Mouse (Mus musculus) ovary, adult 10 weeks (tissue): ENCODE measurements around the gene Glyatl3. TPM values are rescaled to one million over a fixed set of nuclear protein-coding genes. Genes with fewer than 3 reads are reported as not detected.

Source experiments
- polyA plus RNA-seq: library from polyadenylated mRNA; stranded (reverse); fragments of 350-450 nt; fragmentation: Illumina TruSeq; extraction: RNeasy Lipid Tissue Mini Kit (QIAGEN cat#74804); gene quantifications from one replicate; pipeline ENCODE4 v1.2.3, GENCODE M21; 2014

Glyatl3 gene
- not detected for polyA plus RNA-seq

GRCm38 (mm10) chr17:40914250-40914649, at the start of gene Glyatl3:
Gene Glyatl3, minus strand, starts transcription at chr17:40914350.

GRCm38 (mm10) chr17:40934420-40935231, 20.5 kb upstream of the Glyatl3 start, which contains the start of the genes Mut and Cenpq:
Gene Mut, plus strand, starts transcription at chr17:40934685.
Gene Cenpq, minus strand, starts transcription at chr17:40935047.

GRCm38 (mm10) chr17:40879924-40880691, 34.0 kb downstream of the Glyatl3 start, which contains the start of gene 9130008F23Rik:
Gene 9130008F23Rik, minus strand, starts transcription at chr17:40880559.

Other genes starting within 250 kb of the Glyatl3 start
- gene Esp1, start 187.2 kb downstream of the Glyatl3 start, polyA plus RNA-seq, result not detected
- 0.80 TPM for gene Crisp2, start 107.3 kb downstream of the Glyatl3 start, polyA plus RNA-seq
- not detected for gene Rhag, start 103.2 kb downstream of the Glyatl3 start, polyA plus RNA-seq
- gene 9130008F23Rik, start 33.8 kb downstream of the Glyatl3 start, polyA plus RNA-seq, result 2.6 TPM
- 93.1 TPM for gene Mut, start 20.3 kb upstream of the Glyatl3 start, polyA plus RNA-seq
- gene Cenpq, start 20.7 kb upstream of the Glyatl3 start, polyA plus RNA-seq, result 86.9 TPM